Mouse (Mus musculus) C2C12 (cell line): ENCODE data around the gene Lrrc3b.

Experiments
- CEBPB ChIP-seq: IDR thresholded peaks from one replicate; pipeline ENCODE4 v1.6.1; 2011; ENCODE audit warnings: low read depth, mild to moderate bottlenecking, control low read depth, moderate library complexity
- CTCF ChIP-seq: IDR thresholded peaks from one replicate; pipeline ENCODE4 v1.5.1; 2011; ENCODE audit not compliant: control insufficient read depth, insufficient read depth, insufficient read length
- FOSL1 ChIP-seq: IDR thresholded peaks from one replicate; pipeline ENCODE4 v1.8.0; 2011; ENCODE audit warnings: mild to moderate bottlenecking, low read length; ENCODE audit not compliant: poor library complexity, insufficient read depth, severe bottlenecking
- MAX ChIP-seq: IDR thresholded peaks from one replicate; pipeline ENCODE4 v1.6.1; 2011; ENCODE audit warnings: mild to moderate bottlenecking, control low read depth
- MYOG ChIP-seq: IDR thresholded peaks from one replicate; pipeline ENCODE4 v1.6.1; 2011; ENCODE audit not compliant: control insufficient read depth, insufficient read length; ENCODE audit errors: extremely low read depth
- USF1 ChIP-seq: IDR thresholded peaks from one replicate; pipeline ENCODE4 v1.6.1; 2011; ENCODE audit warnings: low read depth, mild to moderate bottlenecking, control low read depth, moderate library complexity

DNA sequence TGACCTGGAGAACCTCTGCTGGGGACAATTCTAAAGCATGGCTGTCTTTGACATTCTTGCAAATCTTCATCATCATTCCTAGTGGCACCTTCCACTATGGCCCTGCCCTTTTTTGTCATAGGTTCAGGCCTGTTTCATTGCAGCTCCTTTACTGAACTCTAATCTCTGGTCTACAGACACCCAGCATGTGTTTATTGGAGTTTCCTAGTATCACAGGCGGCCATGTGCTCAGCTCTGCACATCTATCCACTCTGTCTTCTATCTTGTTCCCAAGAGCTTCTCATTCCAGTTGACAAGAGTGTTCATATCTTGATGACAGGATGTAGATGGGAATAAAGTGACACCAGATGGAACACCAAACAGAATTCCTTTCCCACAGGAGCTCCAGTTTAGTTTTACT lies 108.6 kb downstream of the Lrrc3b start:
- no peak for TF ChIP-seq CTCF
- no peak for TF ChIP-seq USF1
- no peak for TF ChIP-seq MYOG
- TF ChIP-seq CEBPB, result no peak
- TF ChIP-seq FOSL1, result no peak
- TF ChIP-seq MAX, result no peak
